Mouse (Mus musculus) liver, embryonic 13.5 days (tissue): ENCODE results near the gene Rab30. TPM values are rescaled to one million over a fixed set of nuclear protein-coding genes. Genes with fewer than 3 reads are reported as not detected.
"Not testable (repeated sequence)": the region's sequence is repeated elsewhere in the genome, so short reads cannot be mapped to it uniquely, and the experiment has no call there.

Experiments used
- ATAC-seq: fragments of 200-750 bp; cut with Nextera tagmentation; 2 replicates; pipeline ENCODE4 v1.8.0; 2017; ENCODE audit warnings: low read depth, mild to moderate bottlenecking, moderate number of reproducible peaks, moderate library complexity
- DNase-seq: peaks from one replicate; pipeline ENCODE4 v3.0.0; 2022
- H3K27ac ChIP-seq: fragments of 300-500 bp; sonication (generic); 2 replicates; pipeline ENCODE4 v1.5.1; 2015; ENCODE audit warnings: moderate library complexity, mild to moderate bottlenecking, inconsistent platforms
- H3K27me3 ChIP-seq: fragments of 300-500 bp; sonication (generic); 2 replicates; pipeline ENCODE4 v1.6.1; 2015; ENCODE audit warnings: mild to moderate bottlenecking, inconsistent platforms
- H3K36me3 ChIP-seq: fragments of 300-500 bp; sonication (generic); 2 replicates; pipeline ENCODE4 v1.6.1; 2015; ENCODE audit warnings: mild to moderate bottlenecking, inconsistent platforms
- H3K4me1 ChIP-seq: fragments of 300-500 bp; sonication (generic); replicated peaks from 2 replicates; pipeline ENCODE4 v1.6.1; 2015; ENCODE audit warnings: inconsistent platforms
- H3K4me2 ChIP-seq: fragments of 300-500 bp; sonication (generic); 2 replicates; pipeline ENCODE4 v1.6.1; 2015; ENCODE audit warnings: inconsistent platforms, mild to moderate bottlenecking, moderate library complexity
- H3K4me3 ChIP-seq: fragments of 300-500 bp; sonication (generic); replicated peaks from 2 replicates; pipeline ENCODE4 v1.5.1; 2015; ENCODE audit warnings: mild to moderate bottlenecking, inconsistent platforms
- H3K9ac ChIP-seq: fragments of 300-500 bp; sonication (generic); 2 replicates; pipeline ENCODE4 v1.6.1; 2015; ENCODE audit warnings: mild to moderate bottlenecking, inconsistent platforms
- H3K9me3 ChIP-seq: fragments of 300-500 bp; sonication (generic); replicated peaks from 2 replicates; pipeline ENCODE4 v1.6.1; 2016; ENCODE audit warnings: inconsistent platforms
- WGBS: fragments of 180-500 bp; shearing (Covaris S2); methylation state at CpG from one replicate; pipeline ENCODE4 v1.1.7; 2015; ENCODE audit not compliant: insufficient replicate concordance; 5-methylcytosine and 5-hydroxymethylcytosine counted together
- polyA plus RNA-seq: library from polyadenylated mRNA; unstranded; fragments of >200 nt; fragmentation: Nextera tagmentation; extraction: Ambion mirVana; gene quantifications from 2 replicates; pipeline ENCODE4 v1.2.1, GENCODE M21; 2015

Gene Rab30
- polyA plus RNA-seq, 1 experiment from 2014 or later, result 7.1 TPM

GRCm38 (mm10) chr7:92750395-92750794, 9.0 kb downstream of the Rab30 start:
- H3K9me3 ChIP-seq, result no peaks in the 10 kb centered on the region
- no peaks in the 10 kb centered on the region for H3K36me3 ChIP-seq
- no peak overlapping the region for H3K9ac ChIP-seq
- no peak overlapping the region for H3K4me2 ChIP-seq
- H3K27ac ChIP-seq, result no peak overlapping the region
- no peaks in the 10 kb centered on the region for H3K27me3 ChIP-seq
- DNase-seq (no peak), ATAC-seq (no peak)
- WGBS, result 55% methylated on average over 2 of the region's 2 CpGs
- H3K4me1 ChIP-seq, result no peaks in the 10 kb centered on the region
- H3K4me3 ChIP-seq, result no peak overlapping the region

- no peaks in the 10 kb centered on the region for H3K36me3 ChIP-seq
- H3K27me3 ChIP-seq, result no peaks in the 10 kb centered on the region
- ATAC-seq, result no peak
- no peak overlapping the region for H3K9ac ChIP-seq
- no peak overlapping the region for H3K27ac ChIP-seq
- H3K4me3 ChIP-seq, result no peak overlapping the region
- 61% methylated on average over 5 of the region's 5 CpGs for WGBS
- no peaks in the 10 kb centered on the region for H3K9me3 ChIP-seq
- no peak for DNase-seq
- H3K4me1 ChIP-seq, result no peaks in the 10 kb centered on the region
- H3K4me2 ChIP-seq, result no peak overlapping the region
Observed at GRCm38 (mm10) chr7:92758067-92758466, 16.7 kb downstream of the Rab30 start.

GRCm38 (mm10) chr7:92760651-92761050, 19.2 kb downstream of the Rab30 start:
- Histone ChIP-seq H3K9ac (no peak overlapping the region), H3K9me3 (no peaks in the 10 kb centered on the region), H3K27ac (no peak overlapping the region), H3K27me3 (no peaks in the 10 kb centered on the region), H3K36me3 (no peaks in the 10 kb centered on the region), H3K4me2 (no peak overlapping the region), H3K4me3 (no peak overlapping the region), H3K4me1 (no peaks in the 10 kb centered on the region)
- no peak for DNase-seq
- 71% methylated on average over 6 of the region's 6 CpGs for WGBS
- ATAC-seq, result no peak

GRCm38 (mm10) chr7:92761161-92761560, 19.8 kb downstream of the Rab30 start:
- no peaks in the 10 kb centered on the region for H3K9me3 ChIP-seq
- no peak overlapping the region for H3K9ac ChIP-seq
- no peak overlapping the region for H3K27ac ChIP-seq
- H3K36me3 ChIP-seq, result no peaks in the 10 kb centered on the region
- no peak overlapping the region for H3K4me3 ChIP-seq
- H3K4me1 ChIP-seq, result no peaks in the 10 kb centered on the region
- 71% methylated on average over 9 of the region's 9 CpGs for WGBS
- H3K27me3 ChIP-seq, result no peaks in the 10 kb centered on the region
- ATAC-seq, result no peak
- H3K4me2 ChIP-seq, result no peak overlapping the region
- no peak for DNase-seq

DNA sequence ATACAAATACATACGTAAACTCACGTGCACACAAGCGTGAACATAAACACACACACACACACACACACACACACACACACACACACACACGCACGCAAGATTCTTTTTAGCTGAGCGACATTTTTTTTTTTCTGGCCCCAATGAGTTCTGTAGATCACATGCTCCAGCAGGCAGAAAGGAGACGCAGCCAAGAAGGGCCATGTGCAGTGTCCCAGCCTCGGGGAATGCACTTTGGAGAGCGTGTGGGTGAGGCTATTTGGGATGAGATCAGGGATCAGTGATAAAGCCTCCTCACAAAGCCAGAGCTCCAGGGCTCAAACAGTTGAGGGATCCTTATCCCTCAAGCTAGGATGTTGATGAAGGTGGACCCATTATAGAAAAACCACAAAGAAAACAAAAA, 24.0 kb downstream of the Rab30 start:
- DNase-seq, result no peak
- H3K9ac ChIP-seq, result no peak overlapping the region
- no peak overlapping the region for H3K4me2 ChIP-seq
- H3K27ac ChIP-seq, result no peak overlapping the region
- ATAC-seq, result no peak
- H3K4me3 ChIP-seq, result no peak overlapping the region
- H3K4me1 ChIP-seq, result peaks cover 6% of the 10 kb centered on the region; the same call in 1 of the 2 replicates
- no peaks in the 10 kb centered on the region for H3K27me3 ChIP-seq
- 74% methylated on average over 9 of the region's 9 CpGs for WGBS
- no peaks in the 10 kb centered on the region for H3K36me3 ChIP-seq
- H3K9me3 ChIP-seq, result no peaks in the 10 kb centered on the region

GRCm38 (mm10) chr7:92766096-92767090, 25.0 kb downstream of the Rab30 start:
- no peak overlapping the region for H3K4me3 ChIP-seq
- ATAC-seq, result no peak
- no peak overlapping the region for H3K9ac ChIP-seq
- WGBS, result 68% methylated on average over 9 of the region's 9 CpGs
- no peak overlapping the region for H3K4me2 ChIP-seq
- no peaks in the 10 kb centered on the region for H3K27me3 ChIP-seq
- DNase-seq, result no peak
- no peaks in the 10 kb centered on the region for H3K36me3 ChIP-seq
- no peaks in the 10 kb centered on the region for H3K9me3 ChIP-seq
- H3K27ac ChIP-seq, result no peak overlapping the region
- peaks cover 6% of the 10 kb centered on the region; the same call in 1 of the 2 replicates for H3K4me1 ChIP-seq

DNA sequence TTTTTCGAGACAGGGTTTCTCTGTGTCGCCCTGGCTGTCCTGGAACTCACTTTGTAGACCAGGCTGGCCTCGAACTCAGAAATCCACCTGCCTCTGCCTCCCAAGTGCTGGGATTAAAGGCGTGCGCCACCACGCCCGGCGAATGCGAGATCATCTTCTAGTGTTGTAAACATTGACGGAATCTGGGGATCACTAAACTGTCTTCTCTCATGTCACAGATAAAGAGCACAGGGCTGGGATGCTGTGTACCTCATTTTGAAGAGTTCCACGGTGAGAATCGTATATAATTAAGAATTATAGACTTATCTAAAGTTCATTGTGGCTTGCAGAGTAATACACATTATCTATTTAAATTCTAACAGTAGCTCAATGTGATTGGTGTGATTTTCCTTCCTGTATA, 26.7 kb downstream of the Rab30 start:
- H3K4me3 ChIP-seq, H3K9ac ChIP-seq, H3K36me3 ChIP-seq, H3K27ac ChIP-seq, ATAC-seq, DNase-seq, H3K4me1 ChIP-seq, H3K9me3 ChIP-seq, H3K4me2 ChIP-seq, H3K27me3 ChIP-seq: not testable (repeated sequence)
- WGBS, result 80% methylated on average over 12 of the region's 12 CpGs

- Histone ChIP-seq H3K4me2 (no peak overlapping the region), H3K27me3 (no peaks in the 10 kb centered on the region), H3K4me3 (no peak overlapping the region), H3K9ac (no peak overlapping the region), H3K27ac (no peak overlapping the region), H3K4me1 (peaks cover 6% of the 10 kb centered on the region; the same call in 1 of the 2 replicates), H3K36me3 (no peaks in the 10 kb centered on the region), H3K9me3 (no peaks in the 10 kb centered on the region)
- WGBS, result 55% methylated on average over 7 of the region's 7 CpGs
- DNase-seq (no peak), ATAC-seq (no peak)
Observed at GRCm38 (mm10) chr7:92768859-92769258, 27.5 kb downstream of the Rab30 start.

DNA sequence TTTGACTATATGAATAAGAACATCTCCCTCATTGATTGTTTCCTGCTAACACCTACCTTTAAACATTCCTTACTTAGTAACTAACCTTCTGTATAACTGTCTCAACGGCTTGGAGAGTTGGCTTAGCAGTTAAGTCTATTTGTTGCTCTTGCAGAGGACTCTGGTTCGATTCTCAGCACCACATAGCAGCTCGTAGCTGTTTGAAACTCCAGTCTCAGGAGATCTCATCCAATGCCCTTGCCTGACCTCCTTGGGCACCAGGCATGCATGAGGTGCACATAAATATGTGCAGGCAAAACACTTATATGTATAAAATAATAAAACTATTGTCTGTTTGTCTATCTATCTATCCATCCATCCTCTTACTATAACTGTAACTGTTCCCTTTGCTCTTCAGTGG, 31.6 kb downstream of the Rab30 start:
- Histone ChIP-seq H3K9me3 (no peaks in the 10 kb centered on the region), H3K9ac (no peak overlapping the region), H3K36me3 (no peaks in the 10 kb centered on the region), H3K27ac (no peak overlapping the region), H3K4me2 (no peak overlapping the region), H3K4me3 (no peak overlapping the region), H3K27me3 (no peaks in the 10 kb centered on the region), H3K4me1 (peaks cover 6% of the 10 kb centered on the region; the same call in 1 of the 2 replicates)
- 70% methylated on average over 3 of the region's 3 CpGs for WGBS
- no peak for DNase-seq
- ATAC-seq, result no peak

GRCm38 (mm10) chr7:92773596-92773995, 32.2 kb downstream of the Rab30 start:
- ATAC-seq, result no peak
- 71% methylated on average over 3 of the region's 3 CpGs for WGBS
- no peak for DNase-seq
- peaks cover 4% of the 10 kb centered on the region; the same call in 1 of the 2 replicates for H3K4me1 ChIP-seq
- H3K36me3 ChIP-seq, result no peaks in the 10 kb centered on the region
- no peaks in the 10 kb centered on the region for H3K9me3 ChIP-seq
- H3K27me3 ChIP-seq, result no peaks in the 10 kb centered on the region
- no peak overlapping the region for H3K27ac ChIP-seq
- no peak overlapping the region for H3K4me2 ChIP-seq
- H3K4me3 ChIP-seq, result no peak overlapping the region
- no peak overlapping the region for H3K9ac ChIP-seq

GRCm38 (mm10) chr7:92774741-92775140, 33.3 kb downstream of the Rab30 start:
- WGBS, result 67% methylated on average over 5 of the region's 5 CpGs
- H3K4me2 ChIP-seq, result no peak overlapping the region
- H3K4me3 ChIP-seq, result no peak overlapping the region
- DNase-seq (no peak), ATAC-seq (no peak)
- H3K9ac ChIP-seq, result no peak overlapping the region
- no peaks in the 10 kb centered on the region; the same call in 1 of the 2 replicates for H3K4me1 ChIP-seq
- H3K27ac ChIP-seq, result no peak overlapping the region
- H3K9me3 ChIP-seq, result no peaks in the 10 kb centered on the region
- no peaks in the 10 kb centered on the region for H3K27me3 ChIP-seq
- no peaks in the 10 kb centered on the region for H3K36me3 ChIP-seq

DNA sequence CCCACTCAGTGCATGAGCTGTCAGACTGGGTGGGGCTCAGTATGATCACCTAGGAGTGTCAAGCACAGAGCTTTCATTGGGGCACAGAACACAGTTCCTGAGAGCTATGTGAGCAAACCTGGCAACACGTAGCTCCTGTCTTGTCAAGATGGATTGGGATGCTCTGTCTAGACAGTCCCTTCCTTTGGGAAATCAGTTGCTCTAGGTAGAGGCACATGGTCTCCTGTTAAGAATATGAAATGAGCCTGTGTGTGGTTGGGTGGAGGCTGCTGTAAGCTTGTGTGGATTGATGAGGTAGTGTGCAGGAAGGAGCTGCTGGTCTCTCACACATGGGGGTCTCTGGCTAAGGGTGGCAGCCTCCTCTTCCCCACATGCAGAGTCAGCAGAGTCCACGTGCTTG, 34.3 kb downstream of the Rab30 start:
- ATAC-seq, result 0 out of 2 replicates have a peak, but pooled peaks have one; percentile 15
- 50% methylated on average over 2 of the region's 2 CpGs for WGBS

More for the DNA sequence above, 34.3 kb downstream of the Rab30 start:
- H3K4me3 ChIP-seq, result no peak overlapping the region
- H3K36me3 ChIP-seq, result no peaks in the 10 kb centered on the region
- DNase-seq, result no peak
- no peak overlapping the region for H3K4me2 ChIP-seq
- H3K4me1 ChIP-seq, result no peaks in the 10 kb centered on the region; the same call in 1 of the 2 replicates
- H3K27ac ChIP-seq, result no peak overlapping the region
- H3K9me3 ChIP-seq, result no peaks in the 10 kb centered on the region
- H3K27me3 ChIP-seq, result no peaks in the 10 kb centered on the region
- no peak overlapping the region for H3K9ac ChIP-seq
